Mouse (Mus musculus) Patski (cell line): ENCODE results near the gene Hbq1b. TPM values are rescaled to one million over a fixed set of nuclear protein-coding genes. Genes with fewer than 3 reads are reported as not detected.

Experiments used
- ATAC-seq: fragments of 100-300 bp; one replicate; pipeline ENCODE4 v1.8.0; 2021
- CTCF ChIA-PET: fragments of 350-600 bp; sonication (Branson Sonifier 250); formaldehyde crosslinking; loops from one replicate; lab custom pipeline; 2022; ENCODE audit warnings: inconsistent platforms; lab: Charles Lee
- POLR2A ChIA-PET: fragments of 350-600 bp; sonication (Branson Sonifier 250); formaldehyde crosslinking; loops from one replicate; lab custom pipeline; 2022; ENCODE audit warnings: antibody characterized with exemption, inconsistent platforms; lab: Charles Lee
- DNase-seq: peaks from one replicate; pipeline ENCODE4 v3.0.0-alpha.2; 2011; ENCODE audit warnings: low read depth, low spot score
- H3K27me3 ChIP-seq: fragments of 371-371 bp; one replicate; pipeline ENCODE4 v1.5.1; 2021
- CTCF ChIP-seq: fragments of 100-300 bp; IDR thresholded peaks from one replicate; pipeline ENCODE4 v1.5.1; 2021
- in situ Hi-C: fragments of 300-500 bp; cut with MboI; formaldehyde crosslinking; loops from 3 replicates; pipeline ENCODE4 v1.11.1; 2018; ENCODE audit warnings: low pct_unique_long_range_greater_than_20kb, mixed read lengths
- polyA plus RNA-seq: library from polyadenylated mRNA; unstranded; gene quantifications from one replicate; pipeline ENCODE4 v1.2.3, GENCODE M21; 2021

The Hbq1b gene
- polyA plus RNA-seq, 1 experiment from 2014 or later = not detected

DNA sequence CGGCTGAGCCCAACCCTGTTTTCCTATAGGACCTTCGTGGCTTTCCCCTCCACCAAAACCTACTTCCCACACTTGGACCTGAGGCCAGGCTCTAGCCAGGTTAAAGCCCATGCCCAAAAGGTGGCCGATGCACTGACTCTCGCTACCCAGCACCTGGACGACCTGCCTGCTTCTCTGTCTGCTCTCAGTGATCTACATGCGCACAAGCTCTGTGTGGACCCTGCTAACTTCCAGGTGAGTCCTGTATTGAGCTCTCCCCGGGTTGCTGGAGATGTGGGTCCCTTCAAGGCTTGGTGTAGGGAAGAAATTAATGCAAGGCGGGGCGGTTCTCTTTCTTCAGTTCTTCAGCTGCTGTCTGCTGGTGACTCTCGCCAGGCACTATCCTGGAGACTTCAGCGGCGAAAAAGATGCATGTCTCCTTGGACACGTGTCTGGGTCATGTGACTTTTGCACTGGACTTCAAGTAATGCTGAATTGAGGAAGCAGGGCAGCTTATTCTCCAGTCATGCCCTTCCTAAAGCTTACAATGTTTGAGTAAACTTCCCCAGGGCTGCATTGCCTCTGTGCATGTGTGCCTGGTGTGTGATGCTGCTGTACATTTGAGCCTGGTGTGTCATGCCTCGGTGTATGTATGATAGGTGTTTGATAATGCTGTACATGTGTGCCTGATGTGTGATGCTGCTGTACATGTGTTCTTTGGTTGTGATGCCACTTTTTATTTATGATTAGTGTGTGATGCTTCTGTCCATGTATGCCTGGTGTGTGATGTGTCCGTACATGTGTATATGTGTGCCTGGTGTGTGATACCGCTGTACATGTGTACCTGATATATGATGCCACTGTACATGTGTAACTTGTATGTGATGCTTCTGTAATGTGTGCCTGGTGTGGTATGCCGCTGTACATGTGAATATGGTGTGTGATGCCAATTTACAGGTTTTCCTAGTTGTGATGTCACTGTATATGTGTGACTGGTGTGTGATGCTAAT, 13.8 kb downstream of the Hbq1b start:
- POLR2A ChIA-PET = no interaction called here
- TF ChIP-seq CTCF = no peak
- in situ Hi-C loops = no loop called here
- CTCF ChIA-PET = interaction anchor here (1.0 kb wide), 1 partner anchor 55 kb away, joined by 3 read pairs; no protein-coding TSS in a partner anchor
- ATAC-seq (no peak), DNase-seq (no peak)
- H3K27me3 ChIP-seq = peaks cover 39% of the 10 kb centered on the region

DNA sequence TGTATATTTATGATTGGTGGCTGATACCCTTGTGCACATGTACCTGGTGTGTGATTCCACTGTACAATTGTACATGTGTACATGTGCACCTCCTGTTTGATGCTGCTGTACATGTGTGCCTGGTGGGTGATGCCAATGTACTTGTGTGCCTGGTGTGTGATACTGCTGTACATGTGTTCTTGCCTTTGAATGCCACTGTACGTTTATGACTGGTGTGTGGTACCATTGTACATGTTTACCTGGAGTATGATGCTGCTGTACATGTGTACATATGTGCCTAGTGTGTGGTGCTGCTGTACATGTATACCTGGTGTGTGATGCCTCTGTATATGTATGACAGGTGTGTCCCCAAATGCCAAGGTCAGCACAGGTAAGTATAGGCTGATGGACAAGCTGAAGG, 14.7 kb downstream of the Hbq1b start:
- ChIA-PET CTCF (no interaction called here), POLR2A (no interaction called here)
- DNase-seq (no peak), ATAC-seq (no peak)
- peaks cover 39% of the 10 kb centered on the region for H3K27me3 ChIP-seq
- in situ Hi-C loops = no loop called here
- no peak for TF ChIP-seq CTCF

DNA sequence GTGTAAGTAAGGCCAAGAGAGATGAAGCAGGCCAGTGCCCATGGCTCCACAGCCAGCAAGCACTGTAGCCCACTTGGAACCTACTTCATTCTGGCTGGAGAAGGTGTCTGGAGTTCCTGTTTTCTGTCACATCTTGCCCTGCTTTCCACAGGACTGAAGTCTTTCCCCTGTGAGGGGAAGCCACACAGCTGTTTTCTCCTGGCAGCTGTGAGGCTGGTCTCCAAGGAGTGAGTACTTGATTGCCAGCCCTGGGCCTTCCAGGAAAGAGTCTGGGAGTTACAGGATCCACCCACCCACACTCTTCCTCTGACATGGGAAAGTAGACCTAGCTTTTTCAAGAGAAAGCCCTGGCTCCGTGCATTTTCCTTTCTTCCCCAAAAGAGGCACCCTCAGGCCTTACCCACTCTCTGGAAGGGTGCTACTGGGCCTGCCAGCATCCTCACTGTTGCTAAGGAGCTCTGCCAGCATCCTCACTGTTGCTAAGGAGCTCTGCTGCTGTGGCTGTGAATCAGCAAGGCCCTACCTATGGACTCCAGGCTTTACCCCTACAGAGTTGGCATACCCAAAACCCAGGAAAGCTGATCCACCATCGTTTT, 16.2 kb downstream of the Hbq1b start:
- peaks cover 39% of the 10 kb centered on the region for H3K27me3 ChIP-seq
- ChIA-PET POLR2A (no interaction called here), CTCF (interaction anchor here (1.2 to 1.7 kb wide), 2 partner anchors 18 to 120 kb away, joined by 3 to 4 read pairs; no protein-coding TSS in a partner anchor)
- in situ Hi-C loops = no loop called here
- ATAC-seq (no peak), DNase-seq (no peak)
- TF ChIP-seq CTCF = no peak

DNA sequence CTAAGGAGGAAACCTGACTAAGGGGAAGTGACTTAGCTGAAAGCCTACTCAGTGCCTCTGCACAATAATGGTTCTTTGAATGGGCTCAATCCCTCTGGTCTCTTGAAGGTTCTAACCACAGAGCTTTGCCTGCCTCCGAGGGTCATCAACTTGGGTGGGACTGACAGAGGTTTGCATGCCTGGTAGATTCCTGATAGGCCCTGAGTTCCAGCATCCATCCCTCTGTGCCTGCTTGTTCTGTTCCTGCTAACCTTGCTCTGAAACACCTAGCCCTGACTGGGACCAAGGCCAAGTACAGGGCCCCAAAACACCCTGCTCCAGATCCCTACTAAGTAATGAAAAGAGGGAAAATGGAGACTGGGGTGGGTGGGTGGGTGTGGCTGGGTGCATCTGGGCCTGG, 16.7 kb downstream of the Hbq1b start:
- peaks cover 34% of the 10 kb centered on the region for H3K27me3 ChIP-seq
- ChIA-PET CTCF (interaction anchor here (1.2 to 1.7 kb wide), 2 partner anchors 17 to 121 kb away, joined by 3 to 4 read pairs; no protein-coding TSS in a partner anchor), POLR2A (no interaction called here)
- in situ Hi-C loops = no loop called here
- ATAC-seq (no peak), DNase-seq (no peak)
- no peak for TF ChIP-seq CTCF

DNA sequence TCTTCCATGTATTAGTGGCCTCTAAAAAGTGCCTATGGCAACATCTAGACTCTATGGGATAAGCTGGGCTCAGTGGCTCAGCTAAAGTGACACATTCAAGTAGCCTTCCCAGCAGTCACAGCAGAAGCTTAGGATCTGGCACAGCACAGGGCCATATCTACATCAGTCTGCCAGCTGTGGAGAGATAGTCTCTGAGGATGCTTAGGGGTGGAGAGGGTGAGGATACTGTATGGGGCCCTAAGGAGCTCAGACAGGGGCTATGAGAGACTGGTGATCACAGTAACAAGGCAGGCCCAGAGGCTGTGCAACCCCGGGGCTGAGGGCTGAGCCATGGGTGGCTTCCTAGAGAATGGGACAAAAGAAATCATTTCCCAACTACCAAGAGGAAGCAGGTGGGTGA, 20.2 kb downstream of the Hbq1b start:
- in situ Hi-C loops = no loop called here
- ChIA-PET POLR2A (no interaction called here), CTCF (interaction anchor here (0.7 to 2.2 kb wide), 4 partner anchors 15 to 124 kb away, joined by 3 to 9 read pairs (median 6); no protein-coding TSS in a partner anchor)
- ATAC-seq = no peak
- no peak for TF ChIP-seq CTCF
- no peak for DNase-seq
- H3K27me3 ChIP-seq = peaks cover 28% of the 10 kb centered on the region

DNA sequence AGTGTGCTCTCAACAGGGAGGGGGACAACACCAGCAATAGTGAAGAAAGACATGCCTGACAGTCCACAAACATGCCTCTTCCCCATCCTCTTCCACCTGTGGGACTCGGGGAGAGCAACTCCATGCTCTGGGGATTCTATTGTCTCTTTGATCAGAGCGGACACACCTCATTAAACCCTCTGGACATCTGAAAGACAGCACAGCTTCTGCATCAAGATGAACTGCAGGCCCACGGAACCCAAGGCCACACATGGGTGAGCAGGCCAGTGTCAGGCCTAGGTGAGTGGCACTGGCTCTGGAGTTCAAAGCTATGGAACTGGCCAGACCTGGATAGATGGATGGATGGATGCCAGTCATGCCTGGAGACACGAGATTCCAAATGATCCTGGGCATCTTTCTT, 22.7 kb downstream of the Hbq1b start:
- in situ Hi-C loops = no loop called here
- CTCF ChIA-PET = no interaction called here
- peaks cover 9% of the 10 kb centered on the region for H3K27me3 ChIP-seq
- POLR2A ChIA-PET = interaction anchor here (0.6 kb wide), 1 partner anchor 1194 kb away, joined by 3 read pairs; no protein-coding TSS in a partner anchor
- DNase-seq (no peak), ATAC-seq (no peak)
- no peak for TF ChIP-seq CTCF

DNA sequence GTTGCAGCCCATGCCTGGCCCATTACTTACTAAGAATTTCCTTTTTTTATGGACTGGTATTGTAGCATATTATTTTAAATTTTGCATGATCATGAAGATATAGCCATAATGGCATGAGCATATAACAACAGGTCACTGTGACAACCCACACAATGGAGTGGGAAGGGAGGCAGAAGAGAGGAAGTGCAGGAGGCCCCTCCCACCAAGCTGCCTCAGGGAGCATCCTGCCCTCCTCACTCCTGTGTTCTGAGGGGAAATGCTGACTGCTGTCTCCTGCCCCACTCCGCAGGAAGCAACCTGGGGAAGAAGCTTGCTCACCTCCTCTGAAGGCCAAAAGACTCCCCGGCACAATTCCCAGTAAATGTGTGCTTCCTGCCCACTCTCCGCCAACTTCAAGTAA, 23.2 kb downstream of the Hbq1b start:
- ChIA-PET POLR2A (interaction anchor here (0.6 kb wide), 1 partner anchor 1194 kb away, joined by 3 read pairs; no protein-coding TSS in a partner anchor), CTCF (interaction anchor here (0.6 kb wide), 1 partner anchor 135 kb away, joined by 4 read pairs; no protein-coding TSS in a partner anchor)
- ATAC-seq = no peak
- H3K27me3 ChIP-seq = peaks cover 7% of the 10 kb centered on the region
- DNase-seq = no peak
- in situ Hi-C loops = no loop called here
- TF ChIP-seq CTCF = no peak

DNA sequence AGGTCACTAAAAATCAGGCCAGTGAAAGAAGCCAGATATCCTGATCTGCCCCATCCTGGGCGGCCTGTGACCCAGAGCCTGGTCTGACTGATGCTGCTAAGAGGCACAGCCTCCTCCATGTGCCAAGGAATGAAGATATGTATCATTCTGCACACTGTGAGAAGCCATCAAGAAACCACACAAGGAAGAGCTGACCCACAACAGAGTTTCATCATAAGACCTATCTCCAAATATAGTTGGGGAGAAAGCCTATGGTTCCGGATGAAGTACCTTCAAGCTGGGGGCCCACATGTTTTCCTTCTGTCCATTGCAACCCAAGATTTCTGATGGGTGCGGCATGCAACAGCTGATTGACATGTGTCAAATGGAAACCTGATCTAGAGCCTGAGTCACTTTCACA, 29.2 kb downstream of the Hbq1b start:
- POLR2A ChIA-PET = interaction anchor here (0.9 kb wide), 1 partner anchor 47 kb away, joined by 3 read pairs; no protein-coding TSS in a partner anchor
- no peak for TF ChIP-seq CTCF
- in situ Hi-C loops = no loop called here
- peaks cover 2% of the 10 kb centered on the region for H3K27me3 ChIP-seq
- DNase-seq (no peak), ATAC-seq (no peak)
- CTCF ChIA-PET = interaction anchor here (0.7 kb wide), 1 partner anchor 10 kb away, joined by 3 read pairs; no protein-coding TSS in a partner anchor

DNA sequence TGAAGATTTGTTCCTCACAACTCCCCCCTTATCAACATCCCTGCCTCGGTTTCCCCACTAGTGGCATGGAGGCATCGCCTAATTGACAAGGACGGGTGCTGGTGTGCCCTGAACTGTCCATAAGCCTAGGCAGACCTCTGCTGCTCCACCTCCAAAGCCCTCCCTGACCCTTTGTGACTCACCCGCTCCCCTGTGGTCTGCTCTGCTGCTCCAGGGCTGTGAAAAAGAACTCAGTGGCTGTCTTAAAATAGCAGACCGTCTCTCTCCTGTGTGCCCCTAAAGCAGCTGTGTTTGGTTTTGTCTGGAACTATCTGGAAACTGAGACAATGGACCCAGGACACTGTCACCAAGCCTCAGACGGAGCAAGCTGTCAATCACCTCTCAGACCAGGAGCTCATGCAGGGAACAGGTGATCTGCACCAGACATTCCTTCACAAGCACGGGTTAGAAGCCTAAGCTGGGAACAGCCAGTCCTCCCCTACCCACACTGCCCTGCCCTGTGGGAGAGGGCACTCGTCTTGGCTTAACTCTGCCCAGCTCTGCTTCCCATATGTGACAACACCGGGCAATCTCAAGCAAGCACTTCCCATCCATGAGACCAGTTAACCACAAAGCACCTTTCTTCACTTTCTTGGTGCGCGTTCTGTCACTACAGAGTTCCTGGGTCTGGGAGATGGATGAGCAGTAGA, 33.9 kb downstream of the Hbq1b start:
- H3K27me3 ChIP-seq = peaks cover 16% of the 10 kb centered on the region
- ChIA-PET CTCF (interaction anchor here (1.2 to 3.3 kb wide), 8 partner anchors 14 to 138 kb away, joined by 3 to 16 read pairs (median 5); partner anchors contain the start of gene Hbq1b), POLR2A (interaction anchor here (1.2 kb wide), 1 partner anchor 117 kb away, joined by 3 read pairs; no protein-coding TSS in a partner anchor)
- ATAC-seq = peak; percentile 66
- no peak for TF ChIP-seq CTCF
- in situ Hi-C loops = no loop called here
- DNase-seq = no peak

DNA sequence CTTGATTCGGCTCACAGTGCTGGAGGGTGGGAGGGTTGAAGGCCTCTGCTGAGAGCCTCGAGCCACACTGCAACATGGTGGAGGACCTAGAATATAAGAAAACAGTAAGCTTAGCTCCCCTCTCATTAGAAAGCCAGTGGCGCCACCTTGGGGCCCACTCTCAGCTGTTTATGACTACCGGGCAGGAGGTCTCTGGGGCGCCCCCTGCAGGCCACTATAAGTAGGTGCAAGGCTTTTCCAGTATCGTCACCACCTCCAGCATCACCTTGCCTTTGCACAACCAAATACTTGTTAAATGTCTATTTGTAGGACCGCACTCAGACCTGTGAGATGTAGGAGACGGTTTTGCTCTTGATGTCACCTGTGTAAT, 34.4 kb downstream of the Hbq1b start:
- ChIA-PET CTCF (interaction anchor here (1.1 to 3.3 kb wide), 9 partner anchors 13 to 140 kb away, joined by 3 to 16 read pairs (median 4); partner anchors contain the start of gene Hbq1b), POLR2A (interaction anchor here (0.6 to 1.2 kb wide), 2 partner anchors 22 to 117 kb away, joined by 3 read pairs; no protein-coding TSS in a partner anchor)
- no peak for DNase-seq
- peak; percentile 96 for TF ChIP-seq CTCF
- peaks cover 21% of the 10 kb centered on the region for H3K27me3 ChIP-seq
- ATAC-seq = peak; percentile 19
- in situ Hi-C loops = no loop called here
